Mouse (Mus musculus): ENCODE results near the gene Tab3.

DNA sequence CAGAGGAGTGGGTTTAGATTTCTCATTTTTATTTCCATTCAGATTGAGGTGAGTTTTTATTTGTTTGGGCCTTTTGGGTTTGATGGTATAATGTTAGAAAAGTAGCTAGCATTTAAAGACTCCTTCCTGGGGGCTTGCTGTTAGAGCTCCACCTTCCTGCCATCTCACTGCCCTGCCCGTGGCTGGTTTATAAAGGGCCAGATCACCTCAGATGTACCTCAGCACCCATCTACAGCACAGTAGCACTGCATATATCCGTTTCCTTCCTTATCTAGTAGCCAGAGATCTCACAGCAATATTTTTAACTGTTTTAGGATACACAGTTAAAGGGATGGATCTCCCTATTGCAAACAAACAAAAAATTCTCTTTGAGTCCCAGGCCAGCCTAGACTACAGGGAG, 6.9 kb downstream of the Tab3 start:
- TF ChIP-seq GATA1 (IDR thresholded peaks at IDR 0.05; ENCODE audit: borderline replicate concordance, low read length): no peak
- no peak for TF ChIP-seq FLI1 (IDR thresholded peaks at IDR 0.05; ENCODE audit: low read length)

All from megakaryocyte, embryonic 14.5 days (primary cell).